Mouse (Mus musculus): ENCODE results near the gene Scg5.

The Scg5 gene

DNA sequence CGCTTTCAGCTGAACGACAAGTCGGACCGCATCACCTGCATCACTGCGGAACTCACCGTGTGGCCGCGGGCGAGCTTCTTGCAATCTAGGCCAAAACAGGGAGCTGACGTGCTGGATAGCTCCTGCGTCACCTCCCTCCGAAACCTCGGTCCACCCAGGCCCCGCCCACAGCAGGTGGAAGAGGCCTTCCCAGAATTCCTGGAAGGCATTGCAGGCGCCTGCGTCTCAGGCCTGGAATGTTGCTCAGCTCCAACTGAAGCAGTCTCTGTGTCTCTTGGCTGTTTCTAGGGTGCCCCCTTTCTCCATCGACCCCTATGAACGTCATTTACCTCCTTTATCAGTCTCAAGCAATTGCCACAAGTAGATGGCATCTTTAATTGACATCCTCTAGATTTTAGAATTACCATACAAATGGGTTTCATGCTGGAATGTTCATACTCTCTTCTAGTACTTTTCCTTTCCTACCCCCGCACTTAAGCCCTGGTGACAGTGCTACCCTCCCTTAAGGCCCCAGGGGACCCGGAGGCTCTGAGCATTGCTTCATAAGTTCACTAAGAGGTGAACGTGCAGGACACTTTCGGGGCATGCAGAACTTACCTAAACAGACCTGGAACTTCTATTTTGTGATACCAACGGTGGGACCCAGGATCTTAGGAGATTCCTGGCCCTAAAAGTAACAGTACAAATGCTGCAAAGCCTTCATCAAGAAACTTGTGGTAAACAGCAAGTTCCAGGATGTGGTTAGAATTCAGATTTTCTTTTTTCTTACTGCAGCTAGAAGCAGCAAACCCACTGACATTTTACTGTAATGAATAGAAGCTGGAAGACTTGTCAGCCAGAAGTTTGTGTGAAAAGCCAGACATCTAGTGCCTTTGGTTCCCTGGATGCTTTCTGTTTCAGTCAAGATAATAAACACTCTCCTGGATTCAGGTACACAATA lies at the start of gene Scg5:
TSS of gene Scg5 (minus strand) at position 179 of the 940 bp plus-strand sequence.
- peak; percentile 12 for DNase-seq (ENCODE audit: low read depth, low spot score)

DNA sequence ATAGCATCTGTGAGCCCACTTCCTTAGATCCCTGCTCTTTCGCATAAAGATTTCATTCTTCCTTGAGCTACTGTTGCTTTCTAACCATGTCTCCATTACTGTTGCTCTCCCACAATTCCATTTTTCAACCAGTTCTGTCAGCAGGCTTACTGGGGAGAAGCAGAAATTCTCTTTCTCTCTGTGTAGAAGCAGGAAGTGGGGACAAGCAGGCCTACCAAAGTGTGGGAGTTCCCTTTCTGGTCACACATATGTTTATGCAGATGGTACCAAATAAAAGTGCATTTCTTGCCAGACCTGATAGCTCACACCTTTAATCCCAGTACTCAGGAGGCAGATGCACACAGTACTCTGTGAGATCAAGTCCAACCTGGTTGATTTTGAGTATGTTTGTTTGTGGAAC lies 41.2 kb upstream of the Scg5 start:
- no peak for DNase-seq (ENCODE audit: low read depth, low spot score)

DNA sequence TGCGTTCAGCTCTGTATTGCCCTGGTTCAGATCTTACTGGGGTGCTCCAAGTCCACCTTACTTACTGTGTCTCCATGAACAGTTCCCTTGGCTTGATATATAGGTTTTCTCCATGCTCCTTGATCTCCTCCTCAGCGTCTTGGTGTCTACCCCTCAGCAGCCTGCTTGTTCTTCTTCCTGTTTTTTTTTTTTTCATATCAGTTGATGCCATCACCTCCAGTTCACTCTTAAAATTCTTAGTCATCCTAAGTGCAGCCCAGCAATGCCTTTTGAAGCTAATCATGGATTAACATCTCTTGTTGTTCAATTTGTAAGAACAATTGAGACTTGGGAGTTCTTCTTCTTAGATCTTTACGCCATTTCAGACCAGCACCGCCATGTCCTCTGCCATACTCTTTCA lies 39.5 kb upstream of the Scg5 start:
- DNase-seq (ENCODE audit: low read depth, low spot score), result no peak

DNA sequence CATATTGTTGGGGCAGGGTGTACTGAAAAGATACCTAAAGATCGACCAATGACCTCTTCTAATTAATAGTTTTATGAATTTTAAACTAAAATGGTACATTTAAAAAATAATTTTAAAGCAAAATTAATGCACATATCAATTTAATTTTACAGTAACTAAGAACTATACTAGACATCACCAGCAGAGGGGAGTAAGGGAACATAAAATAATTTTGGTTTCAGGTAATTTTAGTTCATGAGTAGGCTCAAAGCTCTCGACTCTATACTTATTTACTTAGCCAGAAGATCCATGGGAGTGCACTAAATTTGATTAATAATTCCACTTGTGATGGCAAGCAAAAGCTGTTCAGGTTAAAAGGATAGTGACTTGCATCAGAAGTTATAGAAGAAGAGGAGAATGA lies 37.2 kb upstream of the Scg5 start:
- DNase-seq (ENCODE audit: low read depth, low spot score), result no peak

DNA sequence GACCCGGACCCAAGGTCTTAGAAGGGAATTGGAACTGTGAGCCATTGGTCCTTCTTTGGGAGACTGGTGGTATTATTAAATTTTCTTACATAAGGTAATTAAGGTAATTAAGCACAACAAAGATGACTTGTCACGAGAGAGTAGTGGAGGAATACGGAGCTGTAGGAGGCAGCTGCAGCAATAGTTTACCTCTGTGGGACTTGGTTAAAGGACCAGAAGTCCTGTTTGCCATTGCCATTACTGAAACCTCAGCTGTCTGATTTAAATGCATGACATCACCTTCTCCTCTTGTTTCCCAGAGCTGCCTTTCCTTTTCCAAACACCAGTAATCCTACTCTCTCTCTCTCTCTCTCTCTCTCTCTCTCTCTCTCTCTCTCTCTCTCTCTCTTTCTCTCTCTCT lies 20.2 kb upstream of the Scg5 start:
- no peak for DNase-seq (ENCODE audit: low read depth, low spot score)

DNA sequence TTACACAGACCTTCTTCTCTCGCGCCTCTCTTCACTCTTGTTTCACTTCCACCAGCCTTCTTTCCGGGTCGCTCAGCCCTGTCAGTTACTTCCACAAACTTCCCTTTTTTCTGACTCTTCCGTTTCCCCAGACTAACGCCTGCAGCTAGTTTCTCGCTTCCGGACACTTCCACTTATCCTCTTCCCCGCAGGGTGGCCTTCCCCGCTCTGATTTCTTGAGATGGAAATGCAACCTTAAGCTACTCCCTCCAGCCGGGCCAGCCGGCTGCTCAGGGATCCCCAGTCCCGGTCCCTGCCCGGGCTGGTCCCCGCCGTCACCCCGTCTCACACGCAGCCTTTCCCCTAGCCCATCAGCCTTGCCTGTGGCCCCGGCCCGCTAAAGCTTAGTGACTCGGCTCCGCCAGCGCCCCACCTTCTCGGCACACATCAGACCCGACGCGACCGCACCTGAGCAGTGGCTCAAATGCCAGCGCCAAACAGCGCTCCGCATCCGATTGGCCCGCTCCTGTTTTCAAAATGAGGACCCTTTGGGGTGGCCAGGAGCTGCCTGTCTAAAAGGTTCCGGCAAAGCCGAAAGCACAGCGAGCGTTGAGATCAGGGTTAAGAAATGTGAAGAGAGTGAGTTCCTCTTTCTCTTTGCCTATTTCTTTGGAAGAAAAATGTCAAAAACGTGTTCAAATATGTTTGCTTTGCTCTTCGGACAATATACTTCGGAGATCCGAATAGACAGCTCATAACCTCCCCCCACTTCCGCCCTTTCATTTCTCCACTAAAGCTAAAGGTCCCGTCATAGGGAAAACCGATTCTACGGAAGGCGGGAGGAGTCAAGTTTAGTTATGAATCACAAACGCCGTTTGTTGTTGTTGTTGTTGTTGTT lies 19.6 kb upstream of the Scg5 start, which contains the start of gene Arhgap11a:
TSS of gene Arhgap11a (minus strand) at position 417 of the 877 bp plus-strand sequence.
- peak; percentile 91 for DNase-seq (ENCODE audit: low read depth, low spot score)

DNA sequence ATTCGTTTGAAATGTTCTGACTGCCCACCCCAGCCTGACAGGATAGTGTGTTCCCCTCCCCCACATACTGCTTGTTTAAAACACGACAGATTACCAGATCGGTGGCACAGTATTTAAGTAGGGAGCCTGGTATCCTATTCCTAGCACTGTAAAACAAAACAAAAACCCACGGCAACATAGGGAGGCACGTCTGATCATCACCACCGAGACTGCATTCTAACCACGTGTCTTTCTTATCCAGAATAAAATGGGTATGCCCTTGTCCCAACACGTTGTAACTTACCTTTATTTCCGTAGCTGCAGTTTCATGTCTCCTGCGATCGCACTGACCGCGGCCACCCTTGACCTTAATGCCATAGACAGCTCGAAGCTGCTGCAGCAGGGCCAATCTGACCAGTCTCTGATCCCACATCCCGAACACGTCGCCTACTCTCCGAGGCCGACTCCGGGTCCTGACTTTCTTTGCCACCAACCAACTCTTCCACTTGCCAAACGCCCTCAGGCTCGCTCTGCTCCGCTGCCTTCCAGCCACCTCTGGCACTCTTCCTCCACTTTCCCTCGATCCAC lies 18.8 kb upstream of the Scg5 start:
- DNase-seq (ENCODE audit: low read depth, low spot score), result no peak

DNA sequence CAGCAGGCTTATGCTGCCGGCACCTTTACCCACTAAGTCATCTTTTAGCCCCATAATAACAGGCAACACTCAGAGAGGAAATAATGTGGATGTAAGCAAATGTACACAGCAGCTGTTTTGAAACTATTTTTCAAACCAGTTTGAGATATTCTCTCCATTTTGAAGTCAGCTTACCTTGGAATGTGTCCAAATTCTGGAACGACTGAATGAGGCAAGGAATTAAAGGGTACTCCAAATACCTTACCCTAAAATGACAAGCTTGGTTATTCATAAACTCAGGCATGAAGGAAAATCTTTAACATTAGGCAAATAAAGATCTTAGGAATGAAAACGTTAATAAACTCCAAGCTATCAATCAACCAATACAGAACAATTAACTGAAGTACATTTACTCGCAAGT lies 16.2 kb upstream of the Scg5 start:
- DNase-seq (ENCODE audit: low read depth, low spot score), result no peak

DNA sequence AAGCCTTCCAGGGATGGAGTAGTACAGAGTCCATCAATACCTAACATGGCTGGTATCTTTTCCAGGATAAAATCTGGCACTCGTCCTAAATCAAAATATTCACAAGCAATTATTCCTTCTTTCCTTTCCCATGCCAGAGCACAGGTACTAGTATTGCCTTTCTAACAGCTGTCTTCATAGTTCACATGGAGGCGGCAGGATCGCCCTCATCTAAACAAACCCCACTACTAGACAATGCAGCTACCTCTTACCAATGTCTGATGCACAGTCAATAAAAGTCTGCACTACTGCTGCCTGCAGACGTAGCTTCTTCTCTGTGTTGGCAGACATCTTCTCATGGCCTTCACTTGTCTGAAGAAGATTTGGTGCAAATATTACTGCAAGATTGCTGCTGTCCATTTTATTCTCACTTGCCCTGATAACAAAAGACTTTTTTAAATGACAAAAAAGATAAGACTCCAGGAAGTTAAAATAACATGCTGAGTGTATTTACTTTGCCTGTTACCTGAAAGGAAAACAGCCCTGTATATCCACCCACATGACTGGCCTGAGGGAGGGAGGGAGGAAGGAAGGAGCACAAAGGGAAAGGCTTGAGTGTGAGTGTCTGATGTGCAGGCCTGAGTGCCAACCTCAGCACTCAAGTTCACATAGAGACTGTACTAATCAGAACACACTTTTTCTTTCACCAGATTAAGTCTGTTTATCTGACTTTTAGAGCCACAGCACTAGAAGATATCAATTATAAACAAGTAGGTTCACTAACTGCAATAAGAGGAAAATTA lies 12.9 kb upstream of the Scg5 start:
- no peak for DNase-seq (ENCODE audit: low read depth, low spot score)

DNA sequence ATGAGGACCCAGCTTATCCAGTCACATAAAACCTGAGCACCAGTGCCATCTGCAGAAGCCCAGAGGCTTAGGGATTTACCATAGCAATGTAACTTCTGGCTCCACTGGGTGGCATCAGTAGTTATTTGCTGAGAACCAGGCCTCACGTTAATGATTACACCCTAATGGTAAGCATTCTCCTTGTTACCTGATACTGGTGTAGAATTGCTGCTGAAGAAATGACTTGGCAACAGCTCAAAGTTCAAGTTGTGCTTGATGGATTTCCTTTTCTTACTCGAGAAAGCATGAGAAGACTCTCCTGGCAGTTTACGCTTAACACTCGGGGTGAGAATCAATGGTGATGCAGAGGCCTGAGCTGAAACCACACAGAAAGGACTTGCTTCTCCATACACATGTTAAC lies 10.6 kb upstream of the Scg5 start:
- no peak for DNase-seq (ENCODE audit: low read depth, low spot score)

DNA sequence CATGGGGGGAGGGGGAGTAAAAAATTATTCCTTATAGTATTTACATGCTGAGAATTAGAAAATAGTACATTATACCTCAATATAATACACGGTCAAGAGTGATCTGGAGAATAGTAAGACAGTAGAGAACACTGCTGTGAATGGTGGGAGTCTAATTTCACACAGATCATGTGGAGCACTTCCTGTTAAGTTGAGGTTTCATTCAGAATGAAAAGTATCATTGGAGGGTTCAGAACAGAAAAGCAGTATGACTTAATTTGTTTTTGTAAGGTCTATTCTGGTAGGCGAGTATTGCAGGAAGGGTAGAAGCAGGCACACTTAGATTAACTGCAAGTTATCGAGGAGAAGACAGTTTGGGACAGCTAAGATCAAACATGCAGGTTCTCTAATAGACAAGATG lies 6.3 kb upstream of the Scg5 start:
- DNase-seq (ENCODE audit: low read depth, low spot score), result no peak

DNA sequence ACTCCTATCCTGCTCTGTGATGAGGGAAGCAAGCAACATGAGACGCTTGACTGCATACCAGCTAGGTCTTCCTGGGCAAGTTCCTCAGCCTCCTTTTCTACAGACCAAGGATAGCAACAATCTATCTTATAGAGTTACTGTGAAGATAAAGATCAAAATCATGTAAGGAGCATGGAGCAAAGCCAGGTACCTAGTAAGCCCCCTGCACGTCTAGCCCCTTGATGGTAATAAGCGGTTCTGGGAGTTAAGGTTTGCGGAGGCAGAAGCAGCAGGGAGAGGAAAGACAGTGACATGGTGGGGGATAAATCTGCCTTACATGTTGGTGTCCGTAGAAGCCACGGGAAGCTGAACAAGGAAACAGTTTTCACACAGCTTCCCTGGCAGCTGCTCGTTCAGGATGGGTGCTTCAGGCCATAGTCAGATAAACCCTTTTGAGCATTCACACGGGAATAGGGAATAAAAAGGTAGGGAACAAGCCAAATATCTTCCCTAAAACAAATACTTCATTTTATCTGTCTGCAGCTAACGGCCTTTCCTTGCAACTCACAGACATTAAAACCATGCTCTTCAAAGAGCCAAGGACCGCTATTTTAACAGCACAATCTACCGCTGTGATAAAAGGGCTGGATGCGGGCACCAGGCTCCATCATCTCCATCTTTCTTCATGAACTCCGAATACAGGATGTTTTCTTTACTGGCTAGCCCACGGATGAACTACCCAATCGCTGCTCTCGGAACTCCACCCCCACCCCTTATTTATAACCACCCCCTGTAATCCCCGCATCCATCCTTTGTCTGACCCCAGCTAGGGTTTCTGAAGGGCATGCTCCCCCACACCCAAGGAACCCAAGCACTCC lies 607 bp downstream of the Scg5 start:
- DNase-seq (ENCODE audit: low read depth, low spot score), result no peak

DNA sequence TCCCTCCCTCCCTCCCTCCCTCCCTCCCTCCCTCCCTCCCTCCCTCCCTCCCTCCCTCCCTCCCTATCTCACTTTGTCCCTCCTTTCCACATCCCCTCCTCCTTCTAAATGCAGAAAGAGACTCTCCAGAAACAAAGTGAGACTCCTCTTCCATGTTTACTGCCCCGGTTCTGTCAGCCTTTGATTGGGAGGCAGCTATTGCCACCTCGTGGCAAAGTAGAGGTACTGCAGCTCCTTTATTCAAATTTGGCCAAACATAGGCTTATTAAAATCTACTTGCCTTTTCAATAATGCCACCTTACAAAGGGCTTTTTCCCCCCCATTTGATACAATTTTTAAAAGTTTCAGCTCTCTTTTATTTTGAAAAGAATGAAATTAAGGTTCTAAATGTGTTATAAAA lies 5.0 kb downstream of the Scg5 start:
- peak; percentile 24 for DNase-seq (ENCODE audit: low read depth, low spot score)

DNA sequence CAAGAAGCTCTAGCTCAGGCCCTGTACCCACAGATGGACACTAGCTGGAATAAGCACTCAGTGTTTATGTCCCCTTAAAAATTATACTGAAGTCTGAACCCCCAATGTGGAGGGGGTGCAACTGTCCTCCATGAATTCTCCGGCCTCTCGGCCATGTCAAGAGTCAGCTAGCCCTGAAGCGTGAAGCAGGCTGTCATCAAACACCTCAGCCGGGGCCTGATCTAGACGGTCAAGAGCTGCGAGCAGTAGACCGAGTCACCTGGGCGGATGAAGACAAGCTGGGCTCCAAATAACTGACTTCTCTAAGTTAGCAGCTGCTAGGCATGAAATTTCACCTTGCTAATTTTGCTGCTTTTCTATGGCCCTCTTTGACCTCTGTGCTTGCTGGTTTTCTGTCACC lies 6.6 kb downstream of the Scg5 start:
- no peak for DNase-seq (ENCODE audit: low read depth, low spot score)

DNA sequence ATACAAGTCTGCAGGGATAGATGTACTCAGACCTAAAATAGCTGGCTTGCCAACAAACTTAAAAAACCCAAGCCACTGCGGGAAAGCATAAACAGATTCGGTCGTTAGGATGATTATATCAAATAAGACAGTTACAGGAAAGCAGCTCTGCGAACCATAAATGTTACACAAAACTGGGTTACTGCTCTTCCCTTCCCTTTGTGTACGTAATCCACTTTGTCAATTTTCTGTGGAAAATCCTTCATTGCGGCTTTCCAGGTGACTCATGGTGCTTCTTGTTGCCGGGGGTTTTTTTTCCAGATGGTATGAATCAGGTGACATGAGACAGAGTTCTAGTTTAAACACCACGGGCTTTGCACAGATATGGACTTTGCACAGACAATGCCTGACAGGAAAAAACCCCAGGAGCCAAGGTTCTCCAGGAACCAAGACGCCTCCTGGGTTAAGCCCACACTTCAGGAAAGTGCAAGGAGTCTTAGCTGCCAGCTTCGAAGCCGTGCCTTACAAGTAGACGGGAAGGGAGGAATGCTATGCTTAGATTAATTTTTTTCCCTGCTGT lies 7.7 kb downstream of the Scg5 start:
- DNase-seq (ENCODE audit: low read depth, low spot score), result no peak

DNA sequence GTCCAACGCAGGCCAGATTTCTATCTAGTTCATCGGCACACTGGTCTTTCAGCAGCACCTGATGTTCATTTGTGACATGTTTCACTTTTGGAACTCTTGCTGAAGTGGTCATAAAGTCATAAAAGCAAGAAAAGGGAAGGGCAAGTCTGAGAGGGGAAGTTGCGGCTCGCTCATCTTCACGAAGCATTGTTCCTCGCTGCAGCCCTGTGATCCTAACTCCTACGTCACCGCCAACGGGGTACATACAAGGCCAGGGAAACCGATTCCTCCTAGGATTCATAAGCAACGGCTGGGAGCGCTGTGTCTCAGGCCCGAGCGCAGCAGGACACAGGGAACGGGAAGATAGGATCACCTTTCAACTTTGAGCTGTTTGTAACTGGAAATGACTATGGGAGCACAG lies 8.8 kb downstream of the Scg5 start:
- no peak for DNase-seq (ENCODE audit: low read depth, low spot score)

DNA sequence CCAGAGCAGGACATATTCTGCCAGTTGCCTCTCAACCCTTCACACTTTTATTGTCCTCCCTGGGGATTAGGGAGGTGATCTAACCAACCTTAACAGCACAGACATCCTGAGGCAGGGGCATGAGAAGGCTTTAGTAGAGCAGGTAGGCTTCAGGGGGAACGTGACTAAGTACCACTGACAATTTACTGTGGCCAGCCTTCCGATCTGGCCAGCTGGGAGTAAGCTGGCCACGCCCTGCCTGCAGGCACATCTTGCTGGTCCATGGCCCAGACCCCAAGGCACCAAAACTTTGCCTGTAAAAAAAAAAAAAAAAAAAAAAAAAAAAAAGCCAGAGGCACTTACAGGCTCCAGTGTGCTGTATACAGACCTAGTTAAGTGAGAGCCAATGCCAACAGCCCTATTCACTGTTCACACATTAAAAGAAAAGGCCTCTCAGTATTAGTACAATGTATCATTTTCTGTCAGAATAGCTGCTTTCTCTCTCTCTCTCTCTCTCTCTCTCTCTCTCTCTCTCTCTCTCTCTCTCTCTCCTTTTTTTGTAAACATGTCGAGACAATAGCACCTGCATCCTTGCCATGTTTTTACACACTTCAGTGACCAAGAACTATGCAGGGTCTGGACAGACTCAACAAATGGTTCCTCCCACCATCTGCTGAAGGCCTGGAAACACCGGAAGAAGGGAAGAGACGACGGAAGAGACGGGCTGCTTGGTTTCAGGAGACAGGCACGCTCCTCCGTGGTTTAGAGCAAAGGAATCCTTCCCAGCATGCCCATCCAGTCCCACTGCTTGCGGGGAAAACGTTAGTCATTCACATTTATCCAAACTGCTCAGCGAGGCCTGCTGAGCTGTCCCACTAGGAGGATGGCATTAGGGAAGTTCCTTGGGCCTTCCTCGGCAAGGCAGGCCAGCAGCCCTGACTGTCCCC lies 11.0 kb downstream of the Scg5 start:
- no peak for DNase-seq (ENCODE audit: low read depth, low spot score)

DNA sequence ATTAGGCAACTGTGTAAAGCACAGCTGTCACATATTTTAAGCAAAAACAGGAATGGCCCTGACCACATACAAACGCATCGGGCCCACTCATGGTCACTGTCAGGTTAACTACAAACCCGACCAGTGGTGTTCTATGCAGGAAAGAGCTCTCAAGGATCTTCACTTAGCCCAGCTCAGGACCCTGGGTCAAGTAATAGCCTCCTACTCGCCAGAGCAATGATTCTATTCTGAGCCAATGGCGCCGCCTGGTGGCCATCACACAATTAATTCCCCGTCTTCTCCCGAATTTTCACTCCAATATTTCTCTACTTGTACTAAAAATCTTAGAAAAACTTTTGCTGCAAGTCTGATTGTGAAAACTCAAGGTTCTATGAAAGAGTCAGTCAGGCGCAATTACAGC lies 21.3 kb downstream of the Scg5 start:
- no peak for DNase-seq (ENCODE audit: low read depth, low spot score)
